Mouse (Mus musculus): ENCODE measurements at regions not wholly inside any gene's neighbourhood (a gene's known extent, or its start where the extent isn't known, plus 50 kb on each side); places are given as distances from the start of the nearest gene placed in this dataset.

- TF ChIP-seq POLR2A (IDR thresholded peaks at IDR 0.05; ENCODE audit: insufficient read depth, low read length) = no peak
- no peak for TF ChIP-seq CTCF (IDR thresholded peaks at IDR 0.05; ENCODE audit: low read depth, low read length)
Observed at GRCm38 (mm10) chr10:126371881-126372280, 405.9 kb downstream of the Lrig3 start.
